Mouse (Mus musculus): ENCODE data around the gene Cpm. TPM values are rescaled to one million over a fixed set of nuclear protein-coding genes. Genes with fewer than 3 reads are reported as not detected.

The Cpm gene
- polyA plus RNA-seq (2015; fragmentation: Nextera tagmentation; extraction: Ambion mirVana), result 6.9 and 16.3 TPM in 2 replicates

GRCm38 (mm10) chr10:117629169-117629971 is at the start of gene Cpm:
Gene Cpm (plus strand): TSS chr10:117629500.

GRCm38 (mm10) chr10:117710604-117711141 is 81.4 kb downstream of the Cpm start, which contains the start of gene Mdm2:
Gene Mdm2 (minus strand): TSS chr10:117710758.

Other genes with a start within 250 kb of the Cpm start
- gene Cpsf6, start 249.5 kb upstream of the Cpm start, polyA plus RNA-seq (2015; fragmentation: Nextera tagmentation; extraction: Ambion mirVana), result 40.3 and 59.8 TPM in 2 replicates
- gene Mdm2, start 81.3 kb downstream of the Cpm start, polyA plus RNA-seq (2015; fragmentation: Nextera tagmentation; extraction: Ambion mirVana), result 25.5 and 38.3 TPM in 2 replicates
- gene Slc35e3, start 116.9 kb downstream of the Cpm start, polyA plus RNA-seq (2015; fragmentation: Nextera tagmentation; extraction: Ambion mirVana), result 9.0 and 9.2 TPM in 2 replicates
- 20.8 and 25.3 TPM in 2 replicates for gene Nup107, start 163.2 kb downstream of the Cpm start, polyA plus RNA-seq (2015; fragmentation: Nextera tagmentation; extraction: Ambion mirVana)
- gene Rap1b, start 216.5 kb downstream of the Cpm start, polyA plus RNA-seq (2015; fragmentation: Nextera tagmentation; extraction: Ambion mirVana), result 190 and 222 TPM in 2 replicates